In genomic region chr2:69587896-69588295, GRCm38 (mm10) we compare ENCODE assay signal across 8 mouse cellular contexts. TPM values are rescaled to one million over a fixed set of nuclear protein-coding genes. Genes with fewer than 3 reads are reported as not detected.
DNase-seq lines count a peak whose midpoint lies in the region; ATAC-seq and TF ChIP-seq lines count a peak whose summit lies in the region.

No protein-coding gene starts in this region.

- H3K27me3 ChIP-seq in forebrain, embryonic 11.5 days (ENCODE audit: control insufficient read depth, insufficient read depth, low read length) = peaks cover 31% of the 10 kb centered on the region
- peaks cover 51% of the 10 kb centered on the region for H3K27me3 ChIP-seq in kidney, embryonic 16.5 days (ENCODE audit: insufficient read depth, low read length)
- peaks cover 73% of the 10 kb centered on the region for H3K27me3 ChIP-seq in midbrain, embryonic 13.5 days

- ATAC-seq in forebrain, embryonic 11.5 days (replicated peaks; ENCODE audit: low FRiP score) = no peak; the same call in 1 of the 2 replicates
- ATAC-seq in kidney, embryonic 16.5 days (ENCODE audit: low FRiP score, low TSS enrichment) = peak; percentile 60; the same call in 1 of the 2 replicates
- no peak for ATAC-seq in midbrain, embryonic 13.5 days

- peak overlapping the region; percentile 18 for H3K4me3 ChIP-seq in forebrain, embryonic 11.5 days (ENCODE audit: low read depth, low read length)
- peak overlapping the region; percentile 38 for H3K4me3 ChIP-seq in kidney, embryonic 16.5 days (ENCODE audit: low read length)
- peak overlapping the region; percentile 37 for H3K4me3 ChIP-seq in midbrain, embryonic 13.5 days (replicated peaks)
- H3K4me3 ChIP-seq in gastrocnemius, adult 2 months = no peak overlapping the region

- WGBS in forebrain, embryonic 11.5 days = under 1% methylated on average over 19 of the region's 23 CpGs
- WGBS in kidney, embryonic 16.5 days = 0% methylated on average over 20 of the region's 23 CpGs
- 1% methylated on average over 19 of the region's 23 CpGs for WGBS in midbrain, embryonic 13.5 days

- no peaks in the 10 kb centered on the region for H3K36me3 ChIP-seq in forebrain, embryonic 11.5 days (ENCODE audit: control insufficient read depth, insufficient read depth, low read length)
- no peaks in the 10 kb centered on the region for H3K36me3 ChIP-seq in kidney, embryonic 16.5 days (ENCODE audit: insufficient read depth, low read length)
- H3K36me3 ChIP-seq in midbrain, embryonic 13.5 days = no peaks in the 10 kb centered on the region

- H3K9me3 ChIP-seq in forebrain, embryonic 11.5 days (ENCODE audit: control insufficient read depth, low read length) = no peaks in the 10 kb centered on the region
- no peaks in the 10 kb centered on the region for H3K9me3 ChIP-seq in kidney, embryonic 16.5 days (ENCODE audit: low read length)
- H3K9me3 ChIP-seq in midbrain, embryonic 13.5 days = no peaks in the 10 kb centered on the region

- intact Hi-C loops in gastrocnemius, adult 2 months (cut with DNase I) = no loop called here

- peak overlapping the region; percentile 54 for H3K4me2 ChIP-seq in forebrain, embryonic 11.5 days (ENCODE audit: low read depth, low read length, severe bottlenecking)
- peak overlapping the region; percentile 75 for H3K4me2 ChIP-seq in kidney, embryonic 16.5 days (replicated peaks; ENCODE audit: low read depth, low read length)
- peak overlapping the region; percentile 93 for H3K4me2 ChIP-seq in midbrain, embryonic 13.5 days (replicated peaks)

- H3K9ac ChIP-seq in forebrain, embryonic 11.5 days (ENCODE audit: low read length) = peak overlapping the region; percentile 8; the same call in 1 of the 2 replicates
- H3K9ac ChIP-seq in kidney, embryonic 16.5 days (replicated peaks; ENCODE audit: low read length) = no peak overlapping the region
- H3K9ac ChIP-seq in midbrain, embryonic 13.5 days (replicated peaks) = peak overlapping the region; percentile 41; the same call in 1 of the 2 replicates

- no peak overlapping the region for H3K27ac ChIP-seq in forebrain, embryonic 11.5 days (ENCODE audit: low read depth, low read length)
- no peak overlapping the region for H3K27ac ChIP-seq in kidney, embryonic 16.5 days (ENCODE audit: low read length)
- H3K27ac ChIP-seq in midbrain, embryonic 13.5 days = no peak overlapping the region
- H3K27ac ChIP-seq in gastrocnemius, adult 2 months = no peak overlapping the region

- TF ChIP-seq CTCF in gastrocnemius, adult 2 months (IDR thresholded peaks at IDR 0.05) = no peak

- peaks cover 4% of the 10 kb centered on the region; the same call in 1 of the 2 replicates for H3K4me1 ChIP-seq in forebrain, embryonic 11.5 days (replicated peaks; ENCODE audit: control insufficient read depth, insufficient read depth, low read length)
- peaks cover 30% of the 10 kb centered on the region for H3K4me1 ChIP-seq in kidney, embryonic 16.5 days (ENCODE audit: insufficient read depth, low read length)
- peaks cover 40% of the 10 kb centered on the region for H3K4me1 ChIP-seq in midbrain, embryonic 13.5 days (replicated peaks)

- DNase-seq in cerebellum, postnatal 10 days = peak; percentile 13 to 17
- DNase-seq in cerebellum, adult 8-10 months = no peak
- peak; percentile 61 for DNase-seq in forebrain, embryonic 11.5 days (ENCODE audit: low spot score)
- DNase-seq in gastrocnemius, adult 2 months = no peak
- DNase-seq in left cerebral cortex, adult 18-20 months (ENCODE audit: low spot score in 2 of 2) = no peak
- no peak for DNase-seq in cerebellum, adult 11-12 months

RNA-seq across cellular contexts. Expression of gene Lrp2, which starts 2.0 kb away (rescaled TPM):
- polyA plus RNA-seq in forebrain, embryonic 11.5 days (2014; fragmentation: Nextera tagmentation; extraction: Ambion mirVana) = 3.0 and 3.1 TPM in 2 replicates
- 21.4 and 23.0 TPM in 2 replicates for polyA plus RNA-seq in kidney, embryonic 16.5 days (2015; fragmentation: Nextera tagmentation; extraction: Ambion mirVana)
- polyA plus RNA-seq in midbrain, embryonic 13.5 days (2015; fragmentation: Nextera tagmentation; extraction: Ambion mirVana) = 2.2 and 3.7 TPM in 2 replicates
- total RNA-seq in gastrocnemius, adult 2 months (2021) = not detected
- total RNA-seq in left cerebral cortex, adult 18-20 months (2021) = under 1 TPM; 0.02 to 0.12 TPM

RNA-seq across cellular contexts. Expression of gene Bbs5, which starts 59.1 kb away (rescaled TPM):
- polyA plus RNA-seq in forebrain, embryonic 11.5 days (2014; fragmentation: Nextera tagmentation; extraction: Ambion mirVana) = 11.0 and 18.8 TPM in 2 replicates
- 16.1 and 19.9 TPM in 2 replicates for polyA plus RNA-seq in kidney, embryonic 16.5 days (2015; fragmentation: Nextera tagmentation; extraction: Ambion mirVana)
- polyA plus RNA-seq in midbrain, embryonic 13.5 days (2015; fragmentation: Nextera tagmentation; extraction: Ambion mirVana) = 24.3 and 24.8 TPM in 2 replicates
- total RNA-seq in gastrocnemius, adult 2 months (2021) = 1 to 10 TPM; 3.7 to 4.6 TPM
- 10 to 100 TPM; 24.5 to 28.4 TPM for total RNA-seq in left cerebral cortex, adult 18-20 months (2021)

Comparison
In these comparisons a context has a peak if more than half of its experiments do, and no peak if none do; other contexts are left out.
1. DNase-seq: peak in cerebellum, postnatal 10 days (2 of 2) and forebrain, embryonic 11.5 days (single experiment); none in cerebellum, adult 8-10 months (single experiment), gastrocnemius, adult 2 months (single experiment), left cerebral cortex, adult 18-20 months (0 of 2) and cerebellum, adult 11-12 months (single experiment).
2. Peak in every context shown above with its lines, with median percentiles within 50 percentile points of each other: H3K4me2 ChIP-seq.